Mouse (Mus musculus) ES-Bruce4 (cell line): ENCODE data around the gene Ninj2.

Experiments used
- CTCF ChIP-seq: IDR thresholded peaks from one replicate; pipeline ENCODE4 v1.8.1; 2011; ENCODE audit warnings: low read depth, low read length
- EP300 ChIP-seq: IDR thresholded peaks from 2 replicates; pipeline ENCODE4 v1.6.1; 2011; ENCODE audit warnings: low read depth, low read length; ENCODE audit not compliant: insufficient read depth
- POLR2A ChIP-seq: IDR thresholded peaks from one replicate; pipeline ENCODE4 v1.8.1; 2011; ENCODE audit warnings: low read length; ENCODE audit not compliant: insufficient read depth

GRCm38 (mm10) chr6:120201956-120202355 lies 108.8 kb downstream of the Ninj2 start:
- TF ChIP-seq CTCF = no peak
- no peak for TF ChIP-seq POLR2A
- no peak for TF ChIP-seq EP300
